Mouse (Mus musculus): ENCODE data around the gene Nol9.

GRCm38 (mm10) chr4:152101081-152101653 is 62.0 kb downstream of the Nol9 start:
- no peak for TF ChIP-seq CTCF (IDR thresholded peaks at IDR 0.05; ENCODE audit: borderline replicate concordance, insufficient read depth, low read length)
- TF ChIP-seq POLR2A (IDR thresholded peaks at IDR 0.05; ENCODE audit: low read depth, low read length), result no peak

All from embryonic fibroblast, embryonic 13.5 days (primary cell).